Comparison of ENCODE assay signal across 8 mouse cellular contexts in the genomic region with DNA sequence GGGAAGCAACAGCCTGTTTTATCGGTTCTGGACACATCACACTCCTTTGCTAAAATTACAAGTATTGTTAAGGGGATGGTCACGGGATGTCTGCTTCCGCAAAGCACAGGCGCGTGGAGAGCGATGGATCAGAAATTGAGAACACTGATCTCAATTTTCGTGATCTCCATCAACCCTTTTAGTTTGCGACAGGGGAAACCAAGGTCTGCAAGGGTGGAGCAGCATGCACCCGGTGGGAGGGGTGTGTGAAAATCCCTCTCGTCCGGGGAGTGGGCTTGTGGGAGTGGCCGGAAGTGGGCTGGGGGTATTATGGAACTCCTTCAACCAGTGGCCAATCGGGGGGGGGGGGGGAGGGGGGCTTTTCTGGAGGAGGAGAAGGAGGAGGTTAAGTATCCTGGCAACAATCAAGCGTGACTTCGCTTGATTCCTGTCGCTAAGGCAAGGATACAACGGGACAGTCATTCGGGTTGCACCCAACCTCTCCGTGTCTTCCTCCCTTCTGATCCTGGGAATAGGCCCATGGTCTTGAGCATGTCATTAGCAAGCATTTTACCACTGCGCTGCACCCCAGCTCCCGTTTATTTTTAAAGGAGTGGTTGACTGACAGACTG. TPM values are rescaled to one million over a fixed set of nuclear protein-coding genes. Genes with fewer than 3 reads are reported as not detected.
A peak's percentile ranks its signal among the peaks of the same experiment; 100 is the strongest.
DNase-seq lines count a peak whose midpoint lies in the region; ATAC-seq lines count a peak whose summit lies in the region.

No protein-coding gene starts in this region.

- H3K36me3 ChIP-seq in kidney, embryonic 16.5 days (ENCODE audit: insufficient read depth, low read length): no peaks in the 10 kb centered on the region
- no peaks in the 10 kb centered on the region for H3K36me3 ChIP-seq in embryonic facial prominence, embryonic 14.5 days (ENCODE audit: control insufficient read depth, insufficient read depth, low read length)
- H3K36me3 ChIP-seq in hindbrain, embryonic 12.5 days: no peaks in the 10 kb centered on the region
- H3K36me3 ChIP-seq in liver, embryonic 12.5 days: no peaks in the 10 kb centered on the region
- H3K36me3 ChIP-seq in neural tube, embryonic 12.5 days: no peaks in the 10 kb centered on the region

- peak; percentile 72; the same call in 1 of the 2 replicates for ATAC-seq in kidney, embryonic 16.5 days (ENCODE audit: low FRiP score, low TSS enrichment)
- ATAC-seq in activated CD4-positive, CD25-positive, alpha-beta regulatory T cell, adult 4 months: peak; percentile 44
- ATAC-seq in embryonic facial prominence, embryonic 14.5 days (ENCODE audit: low read depth): peak; percentile 76
- ATAC-seq in hindbrain, embryonic 12.5 days (ENCODE audit: low FRiP score): peak; percentile 68
- no peak for ATAC-seq in liver, embryonic 12.5 days
- ATAC-seq in neural tube, embryonic 12.5 days (ENCODE audit: low FRiP score, low read depth): peak; percentile 80

- H3K27ac ChIP-seq in kidney, embryonic 16.5 days (ENCODE audit: low read length): 0 out of 2 replicates have a peak overlapping the region, but pooled peaks have one; percentile 34
- no peak overlapping the region; the same call in 1 of the 2 replicates for H3K27ac ChIP-seq in embryonic facial prominence, embryonic 14.5 days (replicated peaks; ENCODE audit: low read depth, low read length)
- H3K27ac ChIP-seq in hindbrain, embryonic 12.5 days: peak overlapping the region; percentile 72; the same call in 1 of the 2 replicates
- H3K27ac ChIP-seq in liver, embryonic 12.5 days: no peak overlapping the region
- H3K27ac ChIP-seq in neural tube, embryonic 12.5 days: no peak overlapping the region

- peaks cover 10% of the 10 kb centered on the region for H3K4me1 ChIP-seq in kidney, embryonic 16.5 days (ENCODE audit: insufficient read depth, low read length)
- H3K4me1 ChIP-seq in embryonic facial prominence, embryonic 14.5 days (ENCODE audit: control insufficient read depth, insufficient read depth, low read length): peaks cover 4% of the 10 kb centered on the region
- H3K4me1 ChIP-seq in hindbrain, embryonic 12.5 days: peaks cover 16% of the 10 kb centered on the region
- H3K4me1 ChIP-seq in liver, embryonic 12.5 days: peaks cover 14% of the 10 kb centered on the region; the same call in 1 of the 2 replicates
- peaks cover 20% of the 10 kb centered on the region for H3K4me1 ChIP-seq in neural tube, embryonic 12.5 days

- 1% methylated on average over 21 of the region's 21 CpGs for WGBS in kidney, embryonic 16.5 days
- under 1% methylated on average over 20 of the region's 21 CpGs for WGBS in embryonic facial prominence, embryonic 14.5 days
- 1% methylated on average over 21 of the region's 21 CpGs for WGBS in hindbrain, embryonic 12.5 days
- WGBS in liver, embryonic 12.5 days (ENCODE audit: insufficient replicate concordance): 2% methylated on average over 21 of the region's 21 CpGs
- WGBS in neural tube, embryonic 12.5 days: 1% methylated on average over 21 of the region's 21 CpGs

- DNase-seq in kidney, postnatal 14 days: no peak
- peak; percentile 76 for DNase-seq in embryonic facial prominence, embryonic 14.5 days (ENCODE audit: low spot score)
- no peak for DNase-seq in spleen, postnatal 14 days (ENCODE audit: low spot score in 2 of 2)

- H3K9me3 ChIP-seq in kidney, embryonic 16.5 days (ENCODE audit: low read length): no peaks in the 10 kb centered on the region
- no peaks in the 10 kb centered on the region for H3K9me3 ChIP-seq in embryonic facial prominence, embryonic 14.5 days (ENCODE audit: control insufficient read depth, low read length)
- no peaks in the 10 kb centered on the region for H3K9me3 ChIP-seq in hindbrain, embryonic 12.5 days (replicated peaks)
- no peaks in the 10 kb centered on the region for H3K9me3 ChIP-seq in liver, embryonic 12.5 days (replicated peaks)
- no peaks in the 10 kb centered on the region for H3K9me3 ChIP-seq in neural tube, embryonic 12.5 days

- H3K9ac ChIP-seq in kidney, embryonic 16.5 days (replicated peaks; ENCODE audit: low read length): peak overlapping the region; percentile 79
- H3K9ac ChIP-seq in embryonic facial prominence, embryonic 14.5 days (ENCODE audit: low read depth, low read length): peak overlapping the region; percentile 63
- peak overlapping the region; percentile 71 for H3K9ac ChIP-seq in hindbrain, embryonic 12.5 days
- no peak overlapping the region for H3K9ac ChIP-seq in liver, embryonic 12.5 days
- H3K9ac ChIP-seq in neural tube, embryonic 12.5 days: peak overlapping the region; percentile 69

- peak overlapping the region; percentile 75 for H3K4me3 ChIP-seq in kidney, embryonic 16.5 days (ENCODE audit: low read length)
- H3K4me3 ChIP-seq in embryonic facial prominence, embryonic 14.5 days (ENCODE audit: low read depth, low read length): peak overlapping the region; percentile 69
- H3K4me3 ChIP-seq in hindbrain, embryonic 12.5 days: peak overlapping the region; percentile 69
- peak overlapping the region; percentile 58 for H3K4me3 ChIP-seq in liver, embryonic 12.5 days
- H3K4me3 ChIP-seq in neural tube, embryonic 12.5 days: peak overlapping the region; percentile 68

- no peaks in the 10 kb centered on the region for H3K27me3 ChIP-seq in kidney, embryonic 16.5 days (ENCODE audit: insufficient read depth, low read length)
- H3K27me3 ChIP-seq in embryonic facial prominence, embryonic 14.5 days (replicated peaks; ENCODE audit: control insufficient read depth, insufficient read depth, low read length): no peaks in the 10 kb centered on the region
- no peaks in the 10 kb centered on the region for H3K27me3 ChIP-seq in hindbrain, embryonic 12.5 days
- peaks cover 29% of the 10 kb centered on the region for H3K27me3 ChIP-seq in liver, embryonic 12.5 days (replicated peaks)
- H3K27me3 ChIP-seq in neural tube, embryonic 12.5 days (replicated peaks): no peaks in the 10 kb centered on the region

- peak overlapping the region; percentile 96 for H3K4me2 ChIP-seq in kidney, embryonic 16.5 days (replicated peaks; ENCODE audit: low read depth, low read length)
- H3K4me2 ChIP-seq in embryonic facial prominence, embryonic 14.5 days (ENCODE audit: low read depth, low read length): peak overlapping the region; percentile 88
- peak overlapping the region; percentile 69 for H3K4me2 ChIP-seq in hindbrain, embryonic 12.5 days (replicated peaks)
- peak overlapping the region; percentile 72 for H3K4me2 ChIP-seq in liver, embryonic 12.5 days
- H3K4me2 ChIP-seq in neural tube, embryonic 12.5 days (replicated peaks): peak overlapping the region; percentile 82

RNA-seq across cellular contexts. Expression of a gene that starts 0.7 kb away (rescaled TPM):
- polyA plus RNA-seq in kidney, embryonic 16.5 days (2015; fragmentation: Nextera tagmentation; extraction: Ambion mirVana): 16.1 and 16.7 TPM in 2 replicates
- polyA plus RNA-seq in activated CD4-positive, CD25-positive, alpha-beta regulatory T cell, adult 4 months (2017; shearing (Covaris generic)): 10 to 100 TPM; 23.0 to 32.5 TPM
- 17.2 and 19.2 TPM in 2 replicates for polyA plus RNA-seq in embryonic facial prominence, embryonic 14.5 days (2014; fragmentation: Nextera tagmentation; extraction: Ambion mirVana)
- 39.7 and 43.1 TPM in 2 replicates for polyA plus RNA-seq in hindbrain, embryonic 12.5 days (2016; fragmentation: Nextera tagmentation; extraction: Ambion mirVana)
- polyA plus RNA-seq in liver, embryonic 12.5 days (2016; fragmentation: Nextera tagmentation; extraction: Ambion mirVana): 5.2 and 5.4 TPM in 2 replicates
- 39.0 and 42.6 TPM in 2 replicates for polyA plus RNA-seq in neural tube, embryonic 12.5 days (2016; fragmentation: Nextera tagmentation; extraction: Ambion mirVana)

RNA-seq across cellular contexts. Expression of a gene that starts 54.3 kb away (rescaled TPM):
- 421 and 427 TPM in 2 replicates for polyA plus RNA-seq in kidney, embryonic 16.5 days (2015; fragmentation: Nextera tagmentation; extraction: Ambion mirVana)
- 100 to 1,000 TPM; 744 to 779 TPM for polyA plus RNA-seq in activated CD4-positive, CD25-positive, alpha-beta regulatory T cell, adult 4 months (2017; shearing (Covaris generic))
- 411 and 425 TPM in 2 replicates for polyA plus RNA-seq in embryonic facial prominence, embryonic 14.5 days (2014; fragmentation: Nextera tagmentation; extraction: Ambion mirVana)
- 559 and 584 TPM in 2 replicates for polyA plus RNA-seq in hindbrain, embryonic 12.5 days (2016; fragmentation: Nextera tagmentation; extraction: Ambion mirVana)
- 307 and 311 TPM in 2 replicates for polyA plus RNA-seq in liver, embryonic 12.5 days (2016; fragmentation: Nextera tagmentation; extraction: Ambion mirVana)
- 569 and 589 TPM in 2 replicates for polyA plus RNA-seq in neural tube, embryonic 12.5 days (2016; fragmentation: Nextera tagmentation; extraction: Ambion mirVana)

RNA-seq across cellular contexts. Expression of a gene that starts 54.7 kb away (rescaled TPM):
- 1,832 and 2,078 TPM in 2 replicates for polyA plus RNA-seq in kidney, embryonic 16.5 days (2015; fragmentation: Nextera tagmentation; extraction: Ambion mirVana)
- 1,000 to 10,000 TPM in 1 of 2 experiments, 100 to 1,000 TPM in 1; 998 to 1,298 TPM for polyA plus RNA-seq in activated CD4-positive, CD25-positive, alpha-beta regulatory T cell, adult 4 months (2017; shearing (Covaris generic))
- polyA plus RNA-seq in embryonic facial prominence, embryonic 14.5 days (2014; fragmentation: Nextera tagmentation; extraction: Ambion mirVana): 930 and 1,017 TPM in 2 replicates
- 2,304 and 2,598 TPM in 2 replicates for polyA plus RNA-seq in hindbrain, embryonic 12.5 days (2016; fragmentation: Nextera tagmentation; extraction: Ambion mirVana)
- polyA plus RNA-seq in liver, embryonic 12.5 days (2016; fragmentation: Nextera tagmentation; extraction: Ambion mirVana): 1,236 and 1,328 TPM in 2 replicates
- 2,094 and 2,188 TPM in 2 replicates for polyA plus RNA-seq in neural tube, embryonic 12.5 days (2016; fragmentation: Nextera tagmentation; extraction: Ambion mirVana)

Comparison
In these comparisons a context has a peak if more than half of its experiments do, and no peak if none do; other contexts are left out.
1. H3K27ac ChIP-seq: peak in kidney, embryonic 16.5 days (single experiment) and hindbrain, embryonic 12.5 days (single experiment); none in embryonic facial prominence, embryonic 14.5 days (single experiment), liver, embryonic 12.5 days (single experiment) and neural tube, embryonic 12.5 days (single experiment).
2. Peak in every context shown above with its lines, with median percentiles within 50 percentile points of each other: H3K4me2 ChIP-seq and H3K4me3 ChIP-seq.